ENCODE assay signal across 20 mouse cellular contexts in genomic region chr15:87374670-87375069, GRCm38 (mm10).
A peak's percentile ranks its signal among the peaks of the same experiment; 100 is the strongest.
DNase-seq lines count a peak whose midpoint lies in the region; ATAC-seq lines count a peak whose summit lies in the region.
"Had no signal": no experiment of that assay in that cellular context is flagged by ENCODE, and none has a peak within 500 bp of the region (broad histone marks: within the 10 kb centered on the region; RNA-seq: fewer than 3 reads in every experiment).

No protein-coding gene starts in this region.

- H3K36me3 ChIP-seq in hindbrain, embryonic 14.5 days (replicated peaks; ENCODE audit: control insufficient read depth, insufficient read depth): no peaks in the 10 kb centered on the region
- no peaks in the 10 kb centered on the region for H3K36me3 ChIP-seq in hindbrain, embryonic 11.5 days (ENCODE audit: control insufficient read depth, insufficient read depth, low read length)
- H3K36me3 ChIP-seq in midbrain, embryonic 14.5 days (ENCODE audit: control insufficient read depth, insufficient read depth, low read length): no peaks in the 10 kb centered on the region
- no peaks in the 10 kb centered on the region for H3K36me3 ChIP-seq in midbrain, embryonic 10.5 days
- no peaks in the 10 kb centered on the region for H3K36me3 ChIP-seq in midbrain, embryonic 15.5 days (replicated peaks)
- no peaks in the 10 kb centered on the region for H3K36me3 ChIP-seq in kidney, embryonic 16.5 days (ENCODE audit: insufficient read depth, low read length)
- H3K36me3 ChIP-seq in forebrain, embryonic 15.5 days: no peaks in the 10 kb centered on the region
- H3K36me3 ChIP-seq: limb, embryonic 13.5 days; liver, embryonic 15.5 days had no signal

- no peak overlapping the region for H3K4me3 ChIP-seq in hindbrain, embryonic 14.5 days (replicated peaks; ENCODE audit: low read length)
- no peak overlapping the region for H3K4me3 ChIP-seq in hindbrain, embryonic 11.5 days (ENCODE audit: low read depth, low read length)
- H3K4me3 ChIP-seq in midbrain, embryonic 14.5 days (replicated peaks; ENCODE audit: low read depth, low read length): no peak overlapping the region
- no peak overlapping the region for H3K4me3 ChIP-seq in midbrain, embryonic 10.5 days
- no peak overlapping the region for H3K4me3 ChIP-seq in midbrain, embryonic 15.5 days
- H3K4me3 ChIP-seq in kidney, embryonic 16.5 days (ENCODE audit: low read length): no peak overlapping the region
- H3K4me3 ChIP-seq in forebrain, embryonic 15.5 days: no peak overlapping the region
- H3K4me3 ChIP-seq: limb, embryonic 13.5 days; liver, embryonic 15.5 days had no signal

- no peak for ATAC-seq in hindbrain, embryonic 14.5 days (ENCODE audit: low FRiP score)
- ATAC-seq in hindbrain, embryonic 11.5 days (ENCODE audit: low FRiP score): no peak
- ATAC-seq in midbrain, embryonic 14.5 days (ENCODE audit: low FRiP score, low TSS enrichment): no peak
- ATAC-seq in midbrain, embryonic 15.5 days (replicated peaks): no peak
- ATAC-seq in kidney, embryonic 16.5 days (ENCODE audit: low FRiP score, low TSS enrichment): no peak
- ATAC-seq in forebrain, embryonic 15.5 days (replicated peaks): no peak
- ATAC-seq: activated CD4-positive, CD25-positive, alpha-beta regulatory T cell, adult 4 months; lung, postnatal 0 days; Patski had no signal

- H3K9ac ChIP-seq in hindbrain, embryonic 14.5 days: no peak overlapping the region
- no peak overlapping the region for H3K9ac ChIP-seq in hindbrain, embryonic 11.5 days (ENCODE audit: low read depth, low read length)
- H3K9ac ChIP-seq in midbrain, embryonic 14.5 days (replicated peaks; ENCODE audit: low read length): no peak overlapping the region
- no peak overlapping the region for H3K9ac ChIP-seq in midbrain, embryonic 15.5 days
- no peak overlapping the region for H3K9ac ChIP-seq in kidney, embryonic 16.5 days (replicated peaks; ENCODE audit: low read length)
- H3K9ac ChIP-seq in forebrain, embryonic 15.5 days (replicated peaks): no peak overlapping the region
- H3K9ac ChIP-seq: limb, embryonic 13.5 days; liver, embryonic 15.5 days had no signal

- H3K4me1 ChIP-seq in hindbrain, embryonic 14.5 days (replicated peaks; ENCODE audit: control insufficient read depth, insufficient read depth, low read length): no peaks in the 10 kb centered on the region
- no peaks in the 10 kb centered on the region for H3K4me1 ChIP-seq in hindbrain, embryonic 11.5 days (replicated peaks; ENCODE audit: control insufficient read depth, insufficient read depth, low read length)
- H3K4me1 ChIP-seq in midbrain, embryonic 14.5 days (ENCODE audit: control insufficient read depth, insufficient read depth, low read length): 0 out of 2 replicates have a peak, but pooled peaks cover 3% of the 10 kb centered on the region
- H3K4me1 ChIP-seq in midbrain, embryonic 10.5 days: no peaks in the 10 kb centered on the region
- H3K4me1 ChIP-seq in midbrain, embryonic 15.5 days: peaks cover 8% of the 10 kb centered on the region
- no peaks in the 10 kb centered on the region for H3K4me1 ChIP-seq in kidney, embryonic 16.5 days (ENCODE audit: insufficient read depth, low read length)
- H3K4me1 ChIP-seq in forebrain, embryonic 15.5 days: no peaks in the 10 kb centered on the region
- H3K4me1 ChIP-seq: limb, embryonic 13.5 days; liver, embryonic 15.5 days had no signal

- H3K27me3 ChIP-seq in hindbrain, embryonic 14.5 days (ENCODE audit: control insufficient read depth, insufficient read depth, low read length): no peaks in the 10 kb centered on the region
- H3K27me3 ChIP-seq in hindbrain, embryonic 11.5 days (ENCODE audit: control insufficient read depth, insufficient read depth, low read length): no peaks in the 10 kb centered on the region
- H3K27me3 ChIP-seq in midbrain, embryonic 14.5 days (ENCODE audit: control insufficient read depth, insufficient read depth, low read length): no peaks in the 10 kb centered on the region
- no peaks in the 10 kb centered on the region for H3K27me3 ChIP-seq in midbrain, embryonic 10.5 days (ENCODE audit: low read depth, poor library complexity, severe bottlenecking)
- H3K27me3 ChIP-seq in midbrain, embryonic 15.5 days (replicated peaks): no peaks in the 10 kb centered on the region
- H3K27me3 ChIP-seq in kidney, embryonic 16.5 days (ENCODE audit: insufficient read depth, low read length): no peaks in the 10 kb centered on the region; the same call in 1 of the 2 replicates
- H3K27me3 ChIP-seq in forebrain, embryonic 15.5 days: no peaks in the 10 kb centered on the region
- H3K27me3 ChIP-seq: liver, embryonic 15.5 days had no signal

- H3K27ac ChIP-seq in hindbrain, embryonic 14.5 days: peak overlapping the region; percentile 6; the same call in 1 of the 2 replicates
- H3K27ac ChIP-seq in hindbrain, embryonic 11.5 days (ENCODE audit: low read depth, low read length): no peak overlapping the region
- peak overlapping the region; percentile 37 for H3K27ac ChIP-seq in midbrain, embryonic 14.5 days (replicated peaks; ENCODE audit: low read depth, low read length)
- no peak overlapping the region for H3K27ac ChIP-seq in midbrain, embryonic 10.5 days (replicated peaks)
- peak overlapping the region; percentile 61 for H3K27ac ChIP-seq in midbrain, embryonic 15.5 days
- no peak overlapping the region for H3K27ac ChIP-seq in kidney, embryonic 16.5 days (ENCODE audit: low read length)
- no peak overlapping the region for H3K27ac ChIP-seq in forebrain, embryonic 15.5 days (replicated peaks)
- H3K27ac ChIP-seq: limb, embryonic 13.5 days; liver, embryonic 15.5 days; stomach, postnatal 0 days had no signal

- no peaks in the 10 kb centered on the region for H3K9me3 ChIP-seq in hindbrain, embryonic 14.5 days (ENCODE audit: control insufficient read depth, low read length)
- no peaks in the 10 kb centered on the region for H3K9me3 ChIP-seq in hindbrain, embryonic 11.5 days (ENCODE audit: control insufficient read depth, low read length)
- no peaks in the 10 kb centered on the region for H3K9me3 ChIP-seq in midbrain, embryonic 14.5 days (ENCODE audit: control insufficient read depth, low read length)
- no peaks in the 10 kb centered on the region for H3K9me3 ChIP-seq in midbrain, embryonic 10.5 days (replicated peaks)
- H3K9me3 ChIP-seq in midbrain, embryonic 15.5 days: no peaks in the 10 kb centered on the region
- no peaks in the 10 kb centered on the region for H3K9me3 ChIP-seq in kidney, embryonic 16.5 days (ENCODE audit: low read length)
- H3K9me3 ChIP-seq in forebrain, embryonic 15.5 days: no peaks in the 10 kb centered on the region
- H3K9me3 ChIP-seq: limb, embryonic 13.5 days had no signal

- 61% methylated on average over 13 of the region's 13 CpGs for WGBS in hindbrain, embryonic 14.5 days
- WGBS in hindbrain, embryonic 11.5 days: 84% methylated on average over 13 of the region's 13 CpGs
- WGBS in midbrain, embryonic 14.5 days: 67% methylated on average over 13 of the region's 13 CpGs
- 90% methylated on average over 13 of the region's 13 CpGs for WGBS in midbrain, embryonic 10.5 days
- WGBS in midbrain, embryonic 15.5 days: 58% methylated on average over 13 of the region's 13 CpGs
- WGBS in kidney, embryonic 16.5 days: 64% methylated on average over 13 of the region's 13 CpGs
- WGBS in forebrain, embryonic 15.5 days: 77% methylated on average over 13 of the region's 13 CpGs

- DNase-seq in hindbrain, embryonic 14.5 days (ENCODE audit: low spot score): no peak
- no peak for DNase-seq in hindbrain, embryonic 11.5 days (ENCODE audit: low spot score)
- peak; percentile 44 for DNase-seq in midbrain, embryonic 14.5 days
- DNase-seq in midbrain, embryonic 10.5 days (ENCODE audit: low spot score): no peak
- DNase-seq in right cerebral cortex, postnatal 4 days: peak; percentile 33
- DNase-seq: adrenal gland, postnatal 25 days; cerebellum, postnatal 10 days; gastrocnemius, postnatal 25 days; kidney, adult 2 months; kidney, postnatal 36 days; thymus, postnatal 25 days had no signal

- H3K4me2 ChIP-seq in hindbrain, embryonic 14.5 days (replicated peaks): no peak overlapping the region
- no peak overlapping the region for H3K4me2 ChIP-seq in hindbrain, embryonic 11.5 days (replicated peaks; ENCODE audit: low read depth, low read length)
- no peak overlapping the region for H3K4me2 ChIP-seq in midbrain, embryonic 14.5 days (ENCODE audit: low read length)
- H3K4me2 ChIP-seq in midbrain, embryonic 15.5 days: no peak overlapping the region; the same call in 1 of the 2 replicates
- no peak overlapping the region for H3K4me2 ChIP-seq in kidney, embryonic 16.5 days (replicated peaks; ENCODE audit: low read depth, low read length)
- no peak overlapping the region for H3K4me2 ChIP-seq in forebrain, embryonic 15.5 days (replicated peaks)
- H3K4me2 ChIP-seq: limb, embryonic 13.5 days; liver, embryonic 15.5 days had no signal

Comparison
In these comparisons a context has a peak if more than half of its experiments do, and no peak if none do; other contexts are left out.
1. DNase-seq: peak in midbrain, embryonic 14.5 days (single experiment) and right cerebral cortex, postnatal 4 days (single experiment); none in hindbrain, embryonic 14.5 days (single experiment), hindbrain, embryonic 11.5 days (single experiment) and midbrain, embryonic 10.5 days (single experiment).
2. H3K27ac ChIP-seq: peak in hindbrain, embryonic 14.5 days (single experiment), midbrain, embryonic 14.5 days (single experiment) and midbrain, embryonic 15.5 days (single experiment); none in hindbrain, embryonic 11.5 days (single experiment), midbrain, embryonic 10.5 days (single experiment), kidney, embryonic 16.5 days (single experiment) and forebrain, embryonic 15.5 days (single experiment).